8 mouse cellular contexts compared by ENCODE assay signal in the genomic region with DNA sequence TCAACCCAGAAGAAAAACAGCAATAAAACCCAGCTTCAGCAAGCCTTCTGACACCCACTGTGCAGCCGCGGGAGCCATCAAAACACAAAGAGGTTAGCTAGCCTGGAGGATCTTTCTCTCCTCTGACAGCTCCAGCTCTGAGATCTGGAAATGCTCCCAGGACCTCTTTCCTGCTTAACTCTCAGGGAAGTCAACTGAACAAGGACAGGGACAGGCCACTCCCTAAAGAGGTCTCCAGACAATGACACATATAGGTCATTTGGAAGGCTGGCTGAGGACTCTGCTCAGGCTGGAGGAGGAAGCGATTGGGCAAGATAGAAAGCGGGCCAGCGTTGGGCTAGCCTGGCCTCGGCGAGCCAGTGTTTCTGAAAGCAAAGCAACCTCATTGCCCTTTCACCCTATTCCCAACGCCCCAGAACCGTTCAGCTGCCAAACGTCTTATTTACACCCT. TPM values are rescaled to one million over a fixed set of nuclear protein-coding genes. Genes with fewer than 3 reads are reported as not detected.
DNase-seq lines count a peak whose midpoint lies in the region; ATAC-seq and TF ChIP-seq lines count a peak whose summit lies in the region.

No protein-coding gene starts in this region.

- TF ChIP-seq POLR2A in liver, adult 2 months (IDR thresholded peaks at IDR 0.05; ENCODE audit: extremely low read depth, insufficient read depth, low read length), result no peak

- 0 out of 2 replicates have a peak overlapping the region, but pooled peaks have one; percentile 27 for H3K4me2 ChIP-seq in hindbrain, embryonic 11.5 days (replicated peaks; ENCODE audit: low read depth, low read length)
- peak overlapping the region; percentile 78; the same call in 1 of the 2 replicates for H3K4me2 ChIP-seq in midbrain, embryonic 16.5 days (ENCODE audit: low read length)

- no peaks in the 10 kb centered on the region for H3K36me3 ChIP-seq in hindbrain, embryonic 11.5 days (ENCODE audit: control insufficient read depth, insufficient read depth, low read length)
- H3K36me3 ChIP-seq in liver, adult 2 months (ENCODE audit: control insufficient read depth, insufficient read depth, low read length), result no peaks in the 10 kb centered on the region
- H3K36me3 ChIP-seq in midbrain, embryonic 16.5 days (ENCODE audit: control insufficient read depth, insufficient read depth, low read length), result no peaks in the 10 kb centered on the region

- H3K9me3 ChIP-seq in hindbrain, embryonic 11.5 days (ENCODE audit: control insufficient read depth, low read length), result no peaks in the 10 kb centered on the region
- H3K9me3 ChIP-seq in midbrain, embryonic 16.5 days (replicated peaks; ENCODE audit: control insufficient read depth, low read length, poor library complexity, severe bottlenecking), result no peaks in the 10 kb centered on the region

- DNase-seq in adrenal gland, adult 8-10 months, result peak; percentile 67
- peak; percentile 79 for DNase-seq in gastrocnemius, adult 2 months
- peak; percentile 48 for DNase-seq in hindbrain, embryonic 11.5 days (ENCODE audit: low spot score)
- peak; percentile 93 for DNase-seq in liver, adult 2 months (ENCODE audit: extremely low read depth, low read depth, low spot score)
- no peak for DNase-seq in cerebellum, adult 9-10 months
- DNase-seq in spleen, postnatal 10 days (ENCODE audit: low spot score in 2 of 2), result no peak
- no peak for DNase-seq in spleen, postnatal 4 days (ENCODE audit: low spot score in 2 of 2)

- no peaks in the 10 kb centered on the region for H3K79me2 ChIP-seq in liver, adult 2 months (ENCODE audit: control insufficient read depth, insufficient read depth, low read length)

- WGBS in hindbrain, embryonic 11.5 days, result 32% methylated on average over 10 of the region's 10 CpGs
- 4% methylated on average over 10 of the region's 10 CpGs for WGBS in liver, adult 2 months
- 53% methylated on average over 10 of the region's 10 CpGs for WGBS in midbrain, embryonic 16.5 days

- peak overlapping the region; percentile 68 for H3K4me3 ChIP-seq in gastrocnemius, adult 2 months
- H3K4me3 ChIP-seq in hindbrain, embryonic 11.5 days (ENCODE audit: low read depth, low read length), result no peak overlapping the region
- H3K4me3 ChIP-seq in liver, adult 2 months (ENCODE audit: insufficient read depth, low read depth, low read length), result no peak overlapping the region
- no peak overlapping the region for H3K4me3 ChIP-seq in midbrain, embryonic 16.5 days (ENCODE audit: low read depth, low read length)

- no peak overlapping the region; the same call in 1 of the 2 replicates for H3K9ac ChIP-seq in hindbrain, embryonic 11.5 days (ENCODE audit: low read depth, low read length)
- peak overlapping the region; percentile 6; the same call in 1 of the 2 replicates for H3K9ac ChIP-seq in liver, adult 2 months (ENCODE audit: low read depth, low read length)
- no peak overlapping the region for H3K9ac ChIP-seq in midbrain, embryonic 16.5 days (ENCODE audit: low read depth, low read length)

- TF ChIP-seq CTCF in gastrocnemius, adult 2 months (IDR thresholded peaks at IDR 0.05), result no peak
- TF ChIP-seq CTCF in liver, adult 2 months (IDR thresholded peaks at IDR 0.05; ENCODE audit: low read depth, low read length), result no peak

- H3K27me3 ChIP-seq in hindbrain, embryonic 11.5 days (ENCODE audit: control insufficient read depth, insufficient read depth, low read length), result no peaks in the 10 kb centered on the region
- H3K27me3 ChIP-seq in liver, adult 2 months (ENCODE audit: control insufficient read depth, insufficient read depth, low read length), result no peaks in the 10 kb centered on the region
- H3K27me3 ChIP-seq in midbrain, embryonic 16.5 days (ENCODE audit: control insufficient read depth, insufficient read depth, low read depth, low read length), result no peaks in the 10 kb centered on the region

- intact Hi-C loops in gastrocnemius, adult 2 months (cut with DNase I), result loop anchor here (1.0 to 5.0 kb wide), 3 partner anchors 51 to 282 kb away; a partner anchor contains a TSS

- peak overlapping the region; percentile 89 for H3K27ac ChIP-seq in gastrocnemius, adult 2 months
- H3K27ac ChIP-seq in hindbrain, embryonic 11.5 days (ENCODE audit: low read depth, low read length), result peak overlapping the region; percentile 49
- peak overlapping the region; percentile 96 for H3K27ac ChIP-seq in liver, adult 2 months (replicated peaks; ENCODE audit: insufficient read depth, low read depth, low read length)
- no peak overlapping the region for H3K27ac ChIP-seq in midbrain, embryonic 16.5 days (ENCODE audit: low read length)

- peak; percentile 46; the same call in 1 of the 2 replicates for ATAC-seq in hindbrain, embryonic 11.5 days (ENCODE audit: low FRiP score)
- ATAC-seq in midbrain, embryonic 16.5 days, result peak; percentile 50

- peaks cover 3% of the 10 kb centered on the region; the same call in 1 of the 2 replicates for H3K4me1 ChIP-seq in hindbrain, embryonic 11.5 days (replicated peaks; ENCODE audit: control insufficient read depth, insufficient read depth, low read length)
- H3K4me1 ChIP-seq in liver, adult 2 months (ENCODE audit: control insufficient read depth, insufficient read depth, low read length), result peaks cover 8% of the 10 kb centered on the region
- H3K4me1 ChIP-seq in midbrain, embryonic 16.5 days (ENCODE audit: control insufficient read depth, insufficient read depth, low read length), result peaks cover 6% of the 10 kb centered on the region

RNA-seq across cellular contexts. Expression of a gene that starts 8.7 kb away (rescaled TPM):
- 10 to 100 TPM; 35.7 to 48.0 (median 40.7) TPM for total RNA-seq in adrenal gland, adult 8-10 months (2022)
- total RNA-seq in gastrocnemius, adult 2 months (2021), result 10 to 100 TPM; 19.4 to 28.5 TPM
- 12.9 and 13.8 TPM in 2 replicates for polyA plus RNA-seq in hindbrain, embryonic 11.5 days (2014; fragmentation: Nextera tagmentation; extraction: Ambion mirVana)
- total RNA-seq in liver, adult 2 months (2014; rRNA removed), result 21.1 and 22.3 TPM in 2 replicates
- 32.6 and 36.7 TPM in 2 replicates for polyA plus RNA-seq in liver, adult 2 months (2012; rRNA removed)
- polyA plus RNA-seq in midbrain, embryonic 16.5 days (2015; fragmentation: Nextera tagmentation; extraction: Ambion mirVana), result 14.6 and 15.0 TPM in 2 replicates

RNA-seq across cellular contexts. Expression of a gene that starts 46.2 kb away (rescaled TPM):
- total RNA-seq in adrenal gland, adult 8-10 months (2022), result under 1 TPM in 3 of 4 experiments, not detected in 1; 0.07 to 0.12 (median 0.08) TPM
- total RNA-seq in gastrocnemius, adult 2 months (2021), result not detected
- 1.0 and 1.8 TPM in 2 replicates for polyA plus RNA-seq in hindbrain, embryonic 11.5 days (2014; fragmentation: Nextera tagmentation; extraction: Ambion mirVana)
- total RNA-seq in liver, adult 2 months (2014; rRNA removed), result under 0.01 TPM in 1 of 2 replicates, not detected in the other
- polyA plus RNA-seq in liver, adult 2 months (2012; rRNA removed), result not detected in 2 replicates
- polyA plus RNA-seq in midbrain, embryonic 16.5 days (2015; fragmentation: Nextera tagmentation; extraction: Ambion mirVana), result 2.6 and 2.9 TPM in 2 replicates

Comparison
In these comparisons a context has a peak if more than half of its experiments do, and no peak if none do; other contexts are left out.
1. DNase-seq: peak in adrenal gland, adult 8-10 months (single experiment), gastrocnemius, adult 2 months (single experiment), hindbrain, embryonic 11.5 days (single experiment) and liver, adult 2 months (single experiment); none in cerebellum, adult 9-10 months (single experiment), spleen, postnatal 10 days (0 of 2) and spleen, postnatal 4 days (0 of 2).